Mouse (Mus musculus) frontal cortex, adult (tissue): ENCODE measurements around the gene AF366264.
"Not testable (repeated sequence)": the region's sequence is repeated elsewhere in the genome, so short reads cannot be mapped to it uniquely, and the experiment has no call there.

Experiments used
- ATAC-seq: cut with Nextera tagmentation; 2 replicates; pipeline ENCODE4 v1.9.2; 2017; ENCODE audit warnings: mild to moderate bottlenecking, moderate library complexity, mixed read lengths; ENCODE audit not compliant: low TSS enrichment

The AF366264 gene

GRCm38 (mm10) chr8:13838289-13838688 is at the start of gene AF366264:
AF366264 (minus strand) TSS chr8:13838389.
- ATAC-seq, result not testable (repeated sequence)

GRCm38 (mm10) chr8:13843286-13843685 is 5.1 kb upstream of the AF366264 start:
- not testable (repeated sequence) for ATAC-seq

DNA sequence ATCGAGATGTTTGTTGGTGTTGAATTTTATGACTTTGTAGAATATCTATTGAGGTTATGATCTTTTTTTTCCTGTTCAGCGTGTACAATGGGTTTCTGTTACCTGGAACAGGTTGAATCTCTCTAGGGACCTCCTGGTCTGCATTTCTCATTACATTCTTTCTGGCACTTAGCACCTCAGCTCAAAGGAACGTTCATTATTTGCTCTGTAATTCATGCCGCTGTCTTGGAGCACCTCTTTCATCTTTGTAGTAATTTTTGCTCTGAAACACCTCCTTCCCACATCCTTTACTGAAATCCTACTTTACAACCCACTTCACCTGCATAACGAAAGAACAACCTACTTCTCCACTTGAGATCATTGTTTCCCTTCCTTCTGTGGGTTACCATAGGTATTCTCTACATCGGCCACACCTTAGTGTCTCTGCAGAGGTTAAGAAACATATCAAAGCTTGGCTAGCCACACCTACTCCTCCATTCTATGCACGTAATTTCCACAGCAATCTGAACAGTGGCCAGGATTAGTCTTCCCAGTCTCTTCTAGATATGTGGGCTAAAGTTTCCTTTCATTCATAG is 9.5 kb downstream of the AF366264 start:
- ATAC-seq, result no peak

GRCm38 (mm10) chr8:13799566-13799965 is 38.6 kb downstream of the AF366264 start:
- no peak for ATAC-seq

- ATAC-seq, result no peak
These were observed 40.5 kb downstream of the AF366264 start for GRCm38 (mm10) chr8:13797676-13798075.

DNA sequence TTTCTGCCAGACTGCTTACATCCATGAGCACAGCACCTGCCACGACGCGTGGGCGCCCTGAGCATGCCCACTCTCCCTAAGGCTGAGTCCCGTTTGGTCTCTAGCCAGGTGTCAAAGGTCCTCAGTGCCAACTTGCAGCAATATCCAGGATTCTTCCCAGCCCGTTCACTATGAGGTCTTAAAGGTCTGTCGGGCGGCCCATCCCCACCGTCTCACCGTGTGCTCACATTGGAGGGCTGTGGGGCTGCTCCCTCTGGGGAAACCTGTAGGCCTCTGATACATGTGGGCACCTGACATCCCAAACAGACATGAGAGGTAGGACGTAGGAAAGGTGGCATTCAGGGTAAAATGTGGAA is 44.5 kb downstream of the AF366264 start:
- no peak for ATAC-seq

DNA sequence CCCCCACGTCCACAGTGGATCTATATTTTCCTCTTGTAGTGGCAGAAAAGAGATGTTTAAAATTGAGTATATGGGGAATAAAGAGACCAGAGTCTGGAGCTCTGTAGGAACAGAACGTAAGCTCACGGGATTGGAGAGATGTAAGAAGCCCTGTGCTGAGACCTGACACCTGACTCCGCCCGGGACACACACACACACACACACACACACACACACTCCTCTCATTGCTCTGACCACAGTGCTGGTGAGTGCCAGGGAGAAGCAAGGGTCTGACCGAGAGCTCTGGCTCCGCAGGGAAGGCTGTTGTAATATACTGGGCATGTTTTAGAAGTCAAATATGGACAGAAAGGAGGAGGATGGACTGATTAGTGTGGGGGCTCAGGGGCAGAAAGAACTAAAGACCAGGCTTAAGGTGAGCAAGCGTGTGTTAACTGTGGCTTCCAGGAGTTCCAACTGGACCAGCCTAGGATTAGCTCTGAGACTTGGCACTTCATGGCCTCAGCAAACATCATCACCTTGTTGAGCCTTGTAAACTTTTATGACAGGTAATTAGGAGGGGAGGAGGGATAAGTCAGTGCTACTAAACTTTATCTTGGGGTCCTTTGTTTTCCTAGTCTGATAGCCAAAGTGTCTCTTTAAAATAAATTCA is 45.0 kb downstream of the AF366264 start:
- ATAC-seq, result no peak

DNA sequence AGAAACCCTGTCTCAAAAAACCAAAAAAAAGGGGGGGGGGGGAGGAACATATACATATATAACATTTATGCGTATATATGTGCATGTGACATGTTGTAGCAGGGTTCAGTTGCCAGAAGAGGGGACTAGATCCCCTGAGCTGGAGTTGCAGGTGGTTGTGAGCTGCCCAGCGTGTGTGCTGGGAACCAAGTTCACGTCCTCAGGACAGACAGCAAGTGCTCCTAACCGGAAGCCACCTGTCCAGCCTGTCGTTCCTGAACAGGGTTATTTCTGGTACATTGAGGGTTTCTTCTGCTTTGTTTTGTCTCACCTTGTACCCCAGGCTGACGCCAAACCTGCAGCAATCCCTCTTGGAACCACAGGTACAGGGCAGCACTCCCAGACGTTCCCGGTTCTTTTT is 48.6 kb downstream of the AF366264 start:
- no peak for ATAC-seq

- ATAC-seq, result peak; percentile 88
These were observed 52.4 kb downstream of the AF366264 start for GRCm38 (mm10) chr8:13785764-13786299.

DNA sequence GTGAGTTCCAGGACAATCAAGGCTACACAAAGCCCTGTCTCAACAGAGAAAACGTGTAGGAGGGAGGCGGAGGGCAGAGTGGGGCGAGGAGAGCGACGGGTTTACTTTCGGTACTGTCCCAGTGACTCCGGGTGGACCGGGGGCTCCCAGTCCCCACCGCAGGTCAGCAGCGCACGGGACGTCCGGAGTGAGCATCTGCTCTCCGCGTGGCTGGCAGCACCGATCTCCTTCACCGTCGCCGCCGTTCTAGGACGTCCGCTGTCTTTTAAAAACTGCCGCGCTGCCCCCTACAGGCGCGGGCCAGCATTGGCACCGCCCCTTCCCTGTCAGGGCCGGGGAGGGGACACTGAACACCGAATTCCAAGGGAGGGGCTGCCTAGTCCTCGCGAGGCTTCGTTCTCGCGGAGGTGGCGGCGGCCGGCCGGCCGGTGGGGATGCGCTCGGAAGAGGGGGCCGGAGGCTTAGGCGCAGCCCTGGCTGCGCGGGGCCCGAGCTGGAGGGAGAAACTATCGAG is 52.9 kb downstream of the AF366264 start, which contains the start of gene Upf3a:
Gene Upf3a (plus strand): TSS at position 366 of the 514 bp plus-strand sequence.
- ATAC-seq, result peak; percentile 97
